Mouse (Mus musculus): ENCODE data around the gene Rad51. TPM values are rescaled to one million over a fixed set of nuclear protein-coding genes. Genes with fewer than 3 reads are reported as not detected.

The Rad51 gene
- 0.22 and 0.66 TPM in 2 replicates for total RNA-seq (2014; rRNA removed)
- polyA plus RNA-seq (2015; fragmentation: Nextera tagmentation; extraction: Ambion mirVana): 3.9 and 5.9 TPM in 2 replicates

- peak; percentile 93 for ATAC-seq (ENCODE audit: low FRiP score)
- peak; percentile 92 for DNase-seq (ENCODE audit: low spot score)
- H3K9ac ChIP-seq (replicated peaks; ENCODE audit: low read length, poor library complexity, severe bottlenecking): peak within 1 kb of the TSS; percentile 62
- H3K4me3 ChIP-seq (ENCODE audit: low read depth, low read length): peak within 1 kb of the TSS; percentile 65
- H3K9me3 ChIP-seq (ENCODE audit: low read length): no peaks in the 10 kb centered on the region
- peak within 1 kb of the TSS; percentile 99 for H3K4me2 ChIP-seq (ENCODE audit: low read depth, low read length, poor library complexity, severe bottlenecking)
- H3K36me3 ChIP-seq (ENCODE audit: insufficient read depth, low read length): no peaks in the 10 kb centered on the region
- no peaks in the 10 kb centered on the region for H3K4me1 ChIP-seq (ENCODE audit: insufficient read depth, low read length)
- no peaks in the 10 kb centered on the region for H3K27me3 ChIP-seq (ENCODE audit: insufficient read depth, low read length)
- under 1% methylated on average over 45 of the region's 51 CpGs for WGBS
- no peak; the same call in 1 of the 2 replicates for TF ChIP-seq CTCF (IDR thresholded peaks at IDR 0.05)
- peak within 1 kb of the TSS; percentile 77 for H3K27ac ChIP-seq (ENCODE audit: low read depth, low read length)
These were observed at the start of gene Rad51 for GRCm38 (mm10) chr2:119112438-119113112. Gene Rad51 (plus strand): TSS chr2:119112793.

- Histone ChIP-seq H3K4me2 (ENCODE audit: low read depth, low read length, poor library complexity, severe bottlenecking) (no peak overlapping the region), H3K4me3 (ENCODE audit: low read depth, low read length) (no peak overlapping the region), H3K9ac (replicated peaks; ENCODE audit: low read length, poor library complexity, severe bottlenecking) (no peak overlapping the region), H3K36me3 (ENCODE audit: insufficient read depth, low read length) (no peaks in the 10 kb centered on the region), H3K27ac (ENCODE audit: low read depth, low read length) (no peak overlapping the region), H3K9me3 (ENCODE audit: low read length) (no peaks in the 10 kb centered on the region), H3K27me3 (ENCODE audit: insufficient read depth, low read length) (no peaks in the 10 kb centered on the region), H3K4me1 (ENCODE audit: insufficient read depth, low read length) (no peaks in the 10 kb centered on the region)
- no peak for ATAC-seq (ENCODE audit: low FRiP score)
- DNase-seq (ENCODE audit: low spot score): no peak
- WGBS: 90% methylated on average over 4 of the region's 4 CpGs
- no peak for TF ChIP-seq CTCF (IDR thresholded peaks at IDR 0.05)
These were observed 40.2 kb upstream of the Rad51 start for GRCm38 (mm10) chr2:119072397-119072796.

GRCm38 (mm10) chr2:119086156-119086555 lies 26.4 kb upstream of the Rad51 start:
- no peak for TF ChIP-seq CTCF (IDR thresholded peaks at IDR 0.05)
- Histone ChIP-seq H3K4me2 (ENCODE audit: low read depth, low read length, poor library complexity, severe bottlenecking) (no peak overlapping the region), H3K4me3 (ENCODE audit: low read depth, low read length) (no peak overlapping the region), H3K9me3 (ENCODE audit: low read length) (no peaks in the 10 kb centered on the region), H3K27me3 (ENCODE audit: insufficient read depth, low read length) (no peaks in the 10 kb centered on the region), H3K9ac (replicated peaks; ENCODE audit: low read length, poor library complexity, severe bottlenecking) (no peak overlapping the region), H3K4me1 (ENCODE audit: insufficient read depth, low read length) (no peaks in the 10 kb centered on the region), H3K27ac (ENCODE audit: low read depth, low read length) (no peak overlapping the region), H3K36me3 (ENCODE audit: insufficient read depth, low read length) (no peaks in the 10 kb centered on the region)
- no peak for DNase-seq (ENCODE audit: low spot score)
- 90% methylated on average over 2 of the region's 2 CpGs for WGBS
- no peak for ATAC-seq (ENCODE audit: low FRiP score)

- H3K36me3 ChIP-seq (ENCODE audit: insufficient read depth, low read length): no peaks in the 10 kb centered on the region
- TF ChIP-seq CTCF (IDR thresholded peaks at IDR 0.05): no peak
- H3K9ac ChIP-seq (replicated peaks; ENCODE audit: low read length, poor library complexity, severe bottlenecking): no peak overlapping the region
- no peak overlapping the region for H3K4me2 ChIP-seq (ENCODE audit: low read depth, low read length, poor library complexity, severe bottlenecking)
- H3K27ac ChIP-seq (ENCODE audit: low read depth, low read length): no peak overlapping the region
- H3K27me3 ChIP-seq (ENCODE audit: insufficient read depth, low read length): no peaks in the 10 kb centered on the region
- H3K9me3 ChIP-seq (ENCODE audit: low read length): no peaks in the 10 kb centered on the region
- ATAC-seq (ENCODE audit: low FRiP score): no peak
- H3K4me1 ChIP-seq (ENCODE audit: insufficient read depth, low read length): no peaks in the 10 kb centered on the region
- no peak for DNase-seq (ENCODE audit: low spot score)
- no peak overlapping the region for H3K4me3 ChIP-seq (ENCODE audit: low read depth, low read length)
These were observed 11.0 kb upstream of the Rad51 start for GRCm38 (mm10) chr2:119101552-119101951.

- no peak for TF ChIP-seq CTCF (IDR thresholded peaks at IDR 0.05)
- Histone ChIP-seq H3K4me1 (ENCODE audit: insufficient read depth, low read length) (no peaks in the 10 kb centered on the region), H3K4me3 (ENCODE audit: low read depth, low read length) (no peak overlapping the region), H3K36me3 (ENCODE audit: insufficient read depth, low read length) (no peaks in the 10 kb centered on the region), H3K9me3 (ENCODE audit: low read length) (no peaks in the 10 kb centered on the region), H3K9ac (replicated peaks; ENCODE audit: low read length, poor library complexity, severe bottlenecking) (no peak overlapping the region), H3K4me2 (ENCODE audit: low read depth, low read length, poor library complexity, severe bottlenecking) (no peak overlapping the region), H3K27me3 (ENCODE audit: insufficient read depth, low read length) (no peaks in the 10 kb centered on the region), H3K27ac (ENCODE audit: low read depth, low read length) (no peak overlapping the region)
- 85% methylated on average over 5 of the region's 5 CpGs for WGBS
- DNase-seq (ENCODE audit: low spot score) (no peak), ATAC-seq (ENCODE audit: low FRiP score) (no peak)
These were observed 6.0 kb upstream of the Rad51 start for GRCm38 (mm10) chr2:119106583-119106982.

GRCm38 (mm10) chr2:119108554-119108953 lies 4.0 kb upstream of the Rad51 start:
- no peaks in the 10 kb centered on the region for H3K27me3 ChIP-seq (ENCODE audit: insufficient read depth, low read length)
- TF ChIP-seq CTCF (IDR thresholded peaks at IDR 0.05): no peak

More at GRCm38 (mm10) chr2:119108554-119108953, 4.0 kb upstream of the Rad51 start:
- H3K4me3 ChIP-seq (ENCODE audit: low read depth, low read length): no peak overlapping the region
- no peak overlapping the region for H3K4me2 ChIP-seq (ENCODE audit: low read depth, low read length, poor library complexity, severe bottlenecking)
- no peaks in the 10 kb centered on the region for H3K9me3 ChIP-seq (ENCODE audit: low read length)
- DNase-seq (ENCODE audit: low spot score) (no peak), ATAC-seq (ENCODE audit: low FRiP score) (no peak)
- WGBS: 79% methylated on average over 4 of the region's 4 CpGs
- H3K36me3 ChIP-seq (ENCODE audit: insufficient read depth, low read length): no peaks in the 10 kb centered on the region
- H3K9ac ChIP-seq (replicated peaks; ENCODE audit: low read length, poor library complexity, severe bottlenecking): no peak overlapping the region
- no peaks in the 10 kb centered on the region for H3K4me1 ChIP-seq (ENCODE audit: insufficient read depth, low read length)
- no peak overlapping the region for H3K27ac ChIP-seq (ENCODE audit: low read depth, low read length)
